Mouse (Mus musculus): ENCODE measurements at regions not wholly inside any gene's neighbourhood (a gene's known extent, or its start where the extent isn't known, plus 50 kb on each side); places are given as distances from the start of the nearest gene placed in this dataset.
A peak's percentile ranks its signal among the peaks of the same experiment; 100 is the strongest.

DNA sequence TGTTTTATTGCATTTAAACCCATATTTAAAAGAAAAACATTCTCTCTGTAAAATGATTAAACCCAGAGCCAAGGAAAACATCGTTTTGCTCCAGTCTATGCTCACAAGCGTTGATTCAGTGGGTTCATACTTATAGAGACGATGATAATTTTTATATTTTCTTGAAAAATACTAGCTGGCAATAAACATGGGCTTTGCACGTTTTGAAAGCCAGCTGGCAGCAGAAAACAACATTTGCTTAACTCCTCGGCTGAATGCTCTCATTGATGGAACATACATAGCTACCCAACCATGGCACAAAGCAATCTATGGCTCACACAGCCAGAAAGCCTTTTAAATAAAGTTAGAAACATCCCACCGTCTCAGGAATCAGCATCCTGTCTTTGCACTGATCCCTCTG is 366.5 kb downstream of the Rapgef2 start:
- Histone ChIP-seq H3K27ac (ENCODE audit: low read depth, low read length) (no peak overlapping the region), H3K27me3 (replicated peaks; ENCODE audit: control insufficient read depth, insufficient read depth, low read length) (no peaks in the 10 kb centered on the region), H3K4me3 (ENCODE audit: low read depth, low read length) (no peak overlapping the region), H3K36me3 (ENCODE audit: control insufficient read depth, insufficient read depth, low read length) (no peaks in the 10 kb centered on the region), H3K4me1 (ENCODE audit: control insufficient read depth, insufficient read depth, low read length) (no peaks in the 10 kb centered on the region), H3K9me3 (replicated peaks; ENCODE audit: control insufficient read depth, low read length) (no peaks in the 10 kb centered on the region), H3K4me2 (ENCODE audit: low read length) (peak overlapping the region; percentile 38; the same call in 1 of the 2 replicates), H3K9ac (ENCODE audit: low read length) (no peak overlapping the region)
- DNase-seq (ENCODE audit: low spot score) (peak; percentile 61), ATAC-seq (peak; percentile 54; the same call in 1 of the 2 replicates)
- 47% methylated on average over 6 of the region's 6 CpGs for WGBS

DNA sequence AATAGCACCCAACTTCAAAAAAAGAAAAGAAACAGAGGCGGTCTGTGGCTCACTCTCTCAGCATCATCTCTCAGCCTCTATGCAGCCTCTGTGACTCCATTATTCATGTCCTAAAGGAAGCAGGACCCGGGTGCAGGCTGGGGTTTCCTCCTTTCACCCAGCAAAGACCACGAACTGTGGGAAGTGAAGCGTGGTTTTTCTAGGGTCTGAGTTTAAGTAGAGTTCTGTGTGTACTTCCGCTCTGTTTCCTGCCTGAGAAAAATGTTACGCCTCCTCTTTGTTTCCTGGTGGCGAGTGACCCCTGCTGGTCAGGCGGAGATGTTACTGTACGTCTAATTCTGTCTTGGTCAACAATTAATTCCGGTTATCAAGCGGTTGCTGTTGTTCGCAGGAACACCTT is 366.9 kb downstream of the Rapgef2 start:
- Histone ChIP-seq H3K4me3 (ENCODE audit: low read depth, low read length) (no peak overlapping the region), H3K9me3 (replicated peaks; ENCODE audit: control insufficient read depth, low read length) (no peaks in the 10 kb centered on the region), H3K9ac (ENCODE audit: low read length) (no peak overlapping the region), H3K4me2 (ENCODE audit: low read length) (peak overlapping the region; percentile 38), H3K27ac (ENCODE audit: low read depth, low read length) (no peak overlapping the region), H3K4me1 (ENCODE audit: control insufficient read depth, insufficient read depth, low read length) (no peaks in the 10 kb centered on the region), H3K36me3 (ENCODE audit: control insufficient read depth, insufficient read depth, low read length) (no peaks in the 10 kb centered on the region), H3K27me3 (replicated peaks; ENCODE audit: control insufficient read depth, insufficient read depth, low read length) (no peaks in the 10 kb centered on the region)
- ATAC-seq (peak; percentile 87), DNase-seq (ENCODE audit: low spot score) (peak; percentile 88)
- WGBS, result 13% methylated on average over 12 of the region's 12 CpGs

DNA sequence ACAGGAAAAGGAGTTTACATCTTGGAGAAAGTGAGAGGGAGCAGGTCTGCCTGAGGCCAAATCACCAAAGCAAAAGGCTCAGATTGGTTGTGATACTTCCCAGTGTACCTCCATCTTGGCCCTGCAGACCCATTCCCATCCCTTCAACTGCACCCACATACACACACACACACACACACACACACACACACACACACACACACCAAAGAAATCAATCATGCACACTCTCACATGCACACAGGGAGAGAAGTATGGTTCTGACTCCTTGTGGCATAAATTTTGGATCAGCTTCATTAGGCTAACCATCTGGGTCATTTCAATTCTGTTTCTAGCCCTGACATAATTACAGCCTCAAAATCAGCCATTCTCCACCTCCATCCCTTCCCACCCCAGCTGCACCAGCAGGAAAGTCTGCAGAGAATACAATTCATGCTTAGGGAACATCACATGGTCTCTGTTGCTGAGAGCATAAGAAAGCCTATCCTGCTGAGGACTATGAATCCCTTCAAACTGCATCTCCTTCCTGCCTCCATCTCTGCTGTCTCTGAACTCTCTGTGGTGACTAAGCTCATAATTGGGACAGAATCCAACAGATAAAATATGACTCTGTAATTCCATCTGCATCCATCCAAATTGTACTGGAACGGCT is 378.0 kb downstream of the Rapgef2 start:
- Histone ChIP-seq H3K27ac (ENCODE audit: low read depth, low read length) (no peak overlapping the region), H3K4me3 (ENCODE audit: low read depth, low read length) (no peak overlapping the region), H3K4me2 (ENCODE audit: low read length) (no peak overlapping the region), H3K9me3 (replicated peaks; ENCODE audit: control insufficient read depth, low read length) (no peaks in the 10 kb centered on the region), H3K9ac (ENCODE audit: low read length) (no peak overlapping the region), H3K36me3 (ENCODE audit: control insufficient read depth, insufficient read depth, low read length) (no peaks in the 10 kb centered on the region), H3K27me3 (replicated peaks; ENCODE audit: control insufficient read depth, insufficient read depth, low read length) (no peaks in the 10 kb centered on the region), H3K4me1 (ENCODE audit: control insufficient read depth, insufficient read depth, low read length) (no peaks in the 10 kb centered on the region; the same call in 1 of the 2 replicates)
- 53% methylated on average over 1 of the region's 1 CpGs for WGBS
- DNase-seq (ENCODE audit: low spot score), result peak; percentile 36
- peak; percentile 67 for ATAC-seq

DNA sequence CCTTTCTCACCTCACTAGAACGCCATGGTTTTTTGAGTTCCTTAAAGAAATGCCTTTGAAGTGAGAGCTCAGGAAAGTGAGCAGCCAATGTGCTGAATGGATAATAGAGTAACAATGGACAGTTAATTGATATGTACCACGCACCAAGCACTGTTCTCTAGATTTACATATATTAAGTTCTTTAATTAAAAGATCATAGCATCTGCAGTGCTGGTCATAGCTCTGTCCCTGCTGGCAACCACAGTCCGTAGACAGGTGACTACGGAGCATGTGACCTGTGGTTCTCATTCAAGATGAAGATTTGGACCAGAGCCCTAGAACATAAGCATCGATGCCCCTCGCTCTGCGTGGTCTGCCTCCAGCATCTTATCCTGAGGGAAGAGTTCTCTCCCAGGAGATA is 378.5 kb downstream of the Rapgef2 start:
- no peaks in the 10 kb centered on the region for H3K36me3 ChIP-seq (ENCODE audit: control insufficient read depth, insufficient read depth, low read length)
- H3K4me3 ChIP-seq (ENCODE audit: low read depth, low read length), result no peak overlapping the region
- H3K27me3 ChIP-seq (replicated peaks; ENCODE audit: control insufficient read depth, insufficient read depth, low read length), result no peaks in the 10 kb centered on the region
- no peak overlapping the region for H3K27ac ChIP-seq (ENCODE audit: low read depth, low read length)
- no peak overlapping the region for H3K4me2 ChIP-seq (ENCODE audit: low read length)
- no peak overlapping the region for H3K9ac ChIP-seq (ENCODE audit: low read length)
- no peaks in the 10 kb centered on the region for H3K9me3 ChIP-seq (replicated peaks; ENCODE audit: control insufficient read depth, low read length)
- no peak for DNase-seq (ENCODE audit: low spot score)
- H3K4me1 ChIP-seq (ENCODE audit: control insufficient read depth, insufficient read depth, low read length), result no peaks in the 10 kb centered on the region; the same call in 1 of the 2 replicates
- 63% methylated on average over 7 of the region's 7 CpGs for WGBS
- ATAC-seq, result 0 out of 2 replicates have a peak, but pooled peaks have one; percentile 11

DNA sequence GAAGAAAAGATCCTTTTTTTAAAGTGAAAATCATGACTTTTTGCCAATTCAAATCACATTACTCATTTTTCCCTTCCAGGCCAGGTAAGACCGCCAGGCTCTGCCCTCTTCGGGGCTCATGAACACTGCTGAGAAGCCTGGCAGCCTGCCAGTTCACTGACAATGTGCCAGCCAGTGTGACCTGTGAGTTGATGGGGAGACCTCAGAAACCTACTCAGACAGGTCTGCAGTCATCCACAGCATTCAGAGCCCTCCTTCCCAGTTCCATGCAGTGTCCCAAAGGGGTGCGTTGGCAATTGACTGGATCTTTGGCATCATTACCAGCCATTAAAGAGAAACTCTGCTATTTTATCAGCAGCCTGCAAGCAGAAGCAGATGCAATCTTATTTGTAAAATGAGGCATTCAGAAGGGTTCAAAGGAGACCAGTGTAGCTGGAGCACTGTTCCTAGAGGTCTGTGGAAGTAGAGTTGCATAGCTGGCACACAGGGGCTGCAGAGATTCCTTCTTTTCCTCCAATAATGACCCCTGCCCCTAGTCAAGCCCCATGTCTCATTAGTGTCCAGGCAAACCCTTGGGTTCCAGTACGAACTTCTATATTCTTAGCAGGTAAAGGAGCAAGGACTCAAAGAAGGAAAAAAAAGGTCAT is 384.4 kb downstream of the Rapgef2 start:
- Histone ChIP-seq H3K27ac (ENCODE audit: low read depth, low read length) (peak overlapping the region; percentile 29; the same call in 1 of the 2 replicates), H3K27me3 (replicated peaks; ENCODE audit: control insufficient read depth, insufficient read depth, low read length) (no peaks in the 10 kb centered on the region), H3K4me3 (ENCODE audit: low read depth, low read length) (no peak overlapping the region), H3K4me2 (ENCODE audit: low read length) (peak overlapping the region; percentile 20; the same call in 1 of the 2 replicates), H3K9me3 (replicated peaks; ENCODE audit: control insufficient read depth, low read length) (no peaks in the 10 kb centered on the region), H3K4me1 (ENCODE audit: control insufficient read depth, insufficient read depth, low read length) (peaks cover 15% of the 10 kb centered on the region), H3K9ac (ENCODE audit: low read length) (no peak overlapping the region), H3K36me3 (ENCODE audit: control insufficient read depth, insufficient read depth, low read length) (no peaks in the 10 kb centered on the region)
- peak; percentile 80 for ATAC-seq
- DNase-seq (ENCODE audit: low spot score), result peak; percentile 70
- WGBS, result 15% methylated on average over 4 of the region's 4 CpGs

DNA sequence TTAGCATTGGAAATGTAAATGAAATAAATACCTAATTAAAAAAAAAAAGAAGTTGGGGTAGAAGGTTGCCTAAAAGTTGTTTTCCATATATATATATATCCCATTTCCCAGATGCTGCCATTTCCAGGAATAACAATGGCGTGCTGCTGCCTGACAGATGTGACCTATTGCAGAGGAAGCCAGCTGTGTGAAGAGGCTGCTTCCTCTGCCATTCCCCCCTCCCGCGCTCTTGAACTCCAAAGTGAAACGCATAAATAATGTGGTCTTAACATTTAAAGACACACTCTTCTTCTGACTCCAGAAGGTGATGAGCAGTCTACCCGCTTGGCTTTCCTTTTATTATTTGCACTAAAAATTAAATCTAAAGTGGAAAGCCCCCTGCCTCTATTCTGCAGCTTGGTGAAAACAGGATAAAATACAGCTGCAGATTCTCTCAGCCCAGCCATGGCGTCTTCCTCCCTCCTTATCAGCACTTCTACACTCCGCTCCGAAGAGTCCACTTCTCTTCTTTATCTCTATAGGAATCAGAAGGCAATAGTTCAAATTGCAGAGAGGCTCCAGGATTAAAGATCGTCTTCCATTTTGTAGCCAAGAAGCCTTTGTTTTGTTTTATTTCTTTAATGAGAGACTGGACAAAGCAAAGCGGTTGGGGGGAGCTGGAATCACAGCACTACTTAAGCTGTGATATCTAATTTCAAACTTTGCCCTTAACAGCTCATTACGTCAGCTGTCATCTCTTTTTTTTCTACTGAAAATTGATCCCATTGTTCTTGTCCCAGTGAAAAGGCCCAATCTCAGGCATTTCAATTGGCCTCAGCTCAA is 385.1 kb downstream of the Rapgef2 start:
- WGBS, result 23% methylated on average over 11 of the region's 11 CpGs
- H3K4me3 ChIP-seq (ENCODE audit: low read depth, low read length), result no peak overlapping the region
- H3K27ac ChIP-seq (ENCODE audit: low read depth, low read length), result 0 out of 2 replicates have a peak overlapping the region, but pooled peaks have one; percentile 14
- H3K27me3 ChIP-seq (replicated peaks; ENCODE audit: control insufficient read depth, insufficient read depth, low read length), result no peaks in the 10 kb centered on the region
- ATAC-seq (peak; percentile 54), DNase-seq (ENCODE audit: low spot score) (no peak)
- no peaks in the 10 kb centered on the region for H3K9me3 ChIP-seq (replicated peaks; ENCODE audit: control insufficient read depth, low read length)
- H3K4me1 ChIP-seq (ENCODE audit: control insufficient read depth, insufficient read depth, low read length), result peaks cover 15% of the 10 kb centered on the region
- peak overlapping the region; percentile 20; the same call in 1 of the 2 replicates for H3K4me2 ChIP-seq (ENCODE audit: low read length)
- no peak overlapping the region; the same call in 1 of the 2 replicates for H3K9ac ChIP-seq (ENCODE audit: low read length)
- no peaks in the 10 kb centered on the region for H3K36me3 ChIP-seq (ENCODE audit: control insufficient read depth, insufficient read depth, low read length)

DNA sequence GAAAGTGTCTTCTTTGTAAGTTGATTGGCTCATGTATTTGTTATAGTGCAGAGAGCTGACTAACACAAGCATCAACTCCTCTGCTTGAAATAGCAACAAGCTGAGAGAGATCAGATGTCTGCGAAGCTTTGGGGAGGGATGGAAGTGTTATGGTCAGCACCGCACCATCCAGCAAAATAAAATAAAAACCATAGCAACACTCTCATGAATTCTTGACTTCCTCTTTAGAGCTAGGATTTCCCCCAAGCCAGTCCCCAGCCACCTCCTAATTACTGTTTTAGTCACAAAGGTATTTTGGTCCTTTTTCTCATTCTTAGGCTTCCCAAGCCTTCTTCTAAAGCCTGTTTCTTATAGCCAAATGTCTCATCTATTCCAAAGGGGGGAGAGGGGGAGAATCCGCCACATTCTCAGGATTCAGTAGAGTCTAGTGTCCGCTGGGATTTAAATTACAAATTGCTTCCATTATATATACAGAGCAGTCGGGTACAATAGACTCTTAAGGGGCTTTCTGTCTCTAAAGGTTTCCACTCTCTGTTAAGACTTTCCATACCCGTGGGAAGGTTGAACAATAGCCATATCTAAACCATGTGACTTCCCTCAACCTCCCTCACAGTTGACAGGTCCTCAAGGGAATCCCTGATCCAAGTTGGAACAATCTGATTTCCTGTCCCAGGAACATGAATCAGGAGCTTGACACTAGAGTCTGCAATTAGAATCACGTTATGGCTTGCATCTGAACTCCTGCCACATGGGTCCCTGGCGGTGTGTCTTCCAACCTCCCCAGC is 386.7 kb downstream of the Rapgef2 start:
- no peak overlapping the region for H3K4me3 ChIP-seq (ENCODE audit: low read depth, low read length)
- ATAC-seq, result no peak
- H3K4me2 ChIP-seq (ENCODE audit: low read length), result no peak overlapping the region
- WGBS, result 49% methylated on average over 8 of the region's 8 CpGs
- no peaks in the 10 kb centered on the region for H3K27me3 ChIP-seq (replicated peaks; ENCODE audit: control insufficient read depth, insufficient read depth, low read length)
- H3K9me3 ChIP-seq (replicated peaks; ENCODE audit: control insufficient read depth, low read length), result no peaks in the 10 kb centered on the region
- H3K4me1 ChIP-seq (ENCODE audit: control insufficient read depth, insufficient read depth, low read length), result peaks cover 15% of the 10 kb centered on the region
- no peaks in the 10 kb centered on the region for H3K36me3 ChIP-seq (ENCODE audit: control insufficient read depth, insufficient read depth, low read length)
- DNase-seq (ENCODE audit: low spot score), result no peak
- no peak overlapping the region for H3K9ac ChIP-seq (ENCODE audit: low read length)
- H3K27ac ChIP-seq (ENCODE audit: low read depth, low read length), result no peak overlapping the region

DNA sequence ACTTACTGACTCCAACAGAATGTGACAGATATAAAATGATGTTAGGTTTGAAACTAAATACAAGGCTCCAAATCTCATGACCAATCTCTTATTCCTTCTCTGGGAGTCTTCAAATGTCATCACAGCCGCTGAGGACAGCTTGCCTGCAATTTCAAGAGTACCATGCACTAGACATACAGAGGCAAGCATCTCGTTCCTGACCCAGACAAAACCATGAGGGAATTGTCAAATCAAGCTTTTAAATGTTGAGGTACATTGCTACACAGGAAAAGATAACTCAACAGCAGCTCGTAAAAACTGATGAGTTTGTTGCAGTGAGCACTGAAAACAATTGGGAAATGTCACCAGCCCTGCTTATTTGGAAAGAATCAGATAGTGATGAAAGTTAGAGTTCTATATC is 397.0 kb downstream of the Rapgef2 start:
- Histone ChIP-seq H3K4me3 (ENCODE audit: low read depth, low read length) (no peak overlapping the region), H3K4me1 (ENCODE audit: control insufficient read depth, insufficient read depth, low read length) (no peaks in the 10 kb centered on the region), H3K27ac (ENCODE audit: low read depth, low read length) (no peak overlapping the region), H3K27me3 (replicated peaks; ENCODE audit: control insufficient read depth, insufficient read depth, low read length) (no peaks in the 10 kb centered on the region), H3K9ac (ENCODE audit: low read length) (no peak overlapping the region), H3K9me3 (replicated peaks; ENCODE audit: control insufficient read depth, low read length) (no peaks in the 10 kb centered on the region), H3K36me3 (ENCODE audit: control insufficient read depth, insufficient read depth, low read length) (no peaks in the 10 kb centered on the region), H3K4me2 (ENCODE audit: low read length) (no peak overlapping the region)
- DNase-seq (ENCODE audit: low spot score), result no peak
- ATAC-seq, result no peak
- 86% methylated on average over 3 of the region's 3 CpGs for WGBS
